Mouse (Mus musculus) layer of hippocampus, postnatal 14 days (tissue): ENCODE results near the gene Parvb. TPM values are rescaled to one million over a fixed set of nuclear protein-coding genes. Genes with fewer than 3 reads are reported as not detected.

ENCODE experiments used
- DNase-seq, 2 experiments: peaks; one replicate each; pipeline ENCODE4 v3.0.0; 2021 to 2022; ENCODE audit warnings: low spot score in 2 of 2, mixed read lengths in 1 of 2
- long read RNA-seq, 2 experiments: library from polyadenylated mRNA; stranded (forward); transcript quantifications; one replicate each; pipeline ENCODE4 v2.0.0; 2021
- total RNA-seq, 2 experiments: library from RNA; stranded (reverse); gene quantifications; 2 replicates each; pipeline ENCODE4 v1.2.3; 2021

Gene Parvb
- 10 to 100 TPM; 56.7 to 57.8 TPM for total RNA-seq
- long read RNA-seq, experiment 1, partial matches to known transcripts = 1 of 3 reads
- long read RNA-seq, experiment 1, other reads (novel, unspliced or antisense) = 2 of 3 reads
- long read RNA-seq, experiment 2, partial matches to known transcripts = 0 of 5 reads
- long read RNA-seq, experiment 2, other reads (novel, unspliced or antisense) = 5 of 5 reads

GRCm38 (mm10) chr15:84231721-84232561 is at the start of gene Parvb:
TSS of gene Parvb (plus strand) at chr15:84232043.
- DNase-seq = peak; percentile 57 to 60

- DNase-seq = no peak
Measured at GRCm38 (mm10) chr15:84183967-84184366, 47.9 kb upstream of the Parvb start.

GRCm38 (mm10) chr15:84186196-84186595 is 45.6 kb upstream of the Parvb start:
- no peak for DNase-seq

- DNase-seq = no peak
Measured at GRCm38 (mm10) chr15:84188887-84189530, 42.8 kb upstream of the Parvb start.

- no peak for DNase-seq
Measured at GRCm38 (mm10) chr15:84189881-84190280, 42.0 kb upstream of the Parvb start.

- no peak for DNase-seq
Measured at GRCm38 (mm10) chr15:84191724-84192057, 40.2 kb upstream of the Parvb start.

GRCm38 (mm10) chr15:84192058-84192791 is 39.6 kb upstream of the Parvb start, which contains the start of gene Samm50:
TSS of gene Samm50 (plus strand) at chr15:84192241.
- DNase-seq = peak; percentile 89 to 95

GRCm38 (mm10) chr15:84196486-84197165 is 35.2 kb upstream of the Parvb start:
- DNase-seq = no peak

GRCm38 (mm10) chr15:84207327-84207726 is 24.5 kb upstream of the Parvb start:
- DNase-seq = no peak

GRCm38 (mm10) chr15:84209517-84210412 is 22.1 kb upstream of the Parvb start:
- no peak for DNase-seq

- no peak for DNase-seq
Measured at GRCm38 (mm10) chr15:84210461-84210860, 21.4 kb upstream of the Parvb start.

- DNase-seq = no peak
Measured at GRCm38 (mm10) chr15:84210941-84211340, 20.9 kb upstream of the Parvb start.

- no peak for DNase-seq
Measured at GRCm38 (mm10) chr15:84211564-84211963, 20.3 kb upstream of the Parvb start.

GRCm38 (mm10) chr15:84212031-84212755 is 19.6 kb upstream of the Parvb start:
- peak; percentile 87 to 92 for DNase-seq

- no peak for DNase-seq
Measured at GRCm38 (mm10) chr15:84212756-84213105, 19.1 kb upstream of the Parvb start.

- no peak for DNase-seq
Measured at GRCm38 (mm10) chr15:84213162-84213739, 18.6 kb upstream of the Parvb start.

GRCm38 (mm10) chr15:84214476-84214875 is 17.4 kb upstream of the Parvb start:
- no peak for DNase-seq

- DNase-seq = no peak
Measured at GRCm38 (mm10) chr15:84215273-84215672, 16.6 kb upstream of the Parvb start.

GRCm38 (mm10) chr15:84216026-84216425 is 15.8 kb upstream of the Parvb start:
- DNase-seq = no peak
